Mouse (Mus musculus) ovary, postnatal 14 days (tissue): ENCODE results near the gene Srsf3.
"Not testable (repeated sequence)": the region's sequence is repeated elsewhere in the genome, so short reads cannot be mapped to it uniquely, and the experiment has no call there.

Source experiments
- DNase-seq: peaks from one replicate; pipeline ENCODE4 v3.0.0; 2022; ENCODE audit warnings: low spot score

Gene Srsf3

GRCm38 (mm10) chr17:29032274-29033069 lies at the start of gene Srsf3:
Gene Srsf3 (plus strand): TSS chr17:29032628.
- DNase-seq = peak; percentile 98

GRCm38 (mm10) chr17:28984724-28985420 lies 47.6 kb upstream of the Srsf3 start:
- no peak for DNase-seq

- no peak for DNase-seq
Measured at GRCm38 (mm10) chr17:28986833-28987232, 45.6 kb upstream of the Srsf3 start.

GRCm38 (mm10) chr17:28987713-28988112 lies 44.7 kb upstream of the Srsf3 start:
- no peak for DNase-seq

- no peak for DNase-seq
Measured at GRCm38 (mm10) chr17:28988291-28988690, 44.1 kb upstream of the Srsf3 start.

GRCm38 (mm10) chr17:28988996-28989395 lies 43.4 kb upstream of the Srsf3 start:
- no peak for DNase-seq

- DNase-seq = no peak
Measured at GRCm38 (mm10) chr17:28990060-28990459, 42.4 kb upstream of the Srsf3 start.

- DNase-seq = no peak
Measured at GRCm38 (mm10) chr17:28991286-28991685, 41.1 kb upstream of the Srsf3 start.

- DNase-seq = no peak
Measured at GRCm38 (mm10) chr17:28992105-28992504, 40.3 kb upstream of the Srsf3 start.

GRCm38 (mm10) chr17:28993004-28993403 lies 39.4 kb upstream of the Srsf3 start:
- DNase-seq = not testable (repeated sequence)

- DNase-seq = no peak
Measured at GRCm38 (mm10) chr17:28994615-28995014, 37.8 kb upstream of the Srsf3 start.

GRCm38 (mm10) chr17:29000465-29000864 lies 32.0 kb upstream of the Srsf3 start:
- DNase-seq = no peak

GRCm38 (mm10) chr17:29003740-29004139 lies 28.7 kb upstream of the Srsf3 start:
- DNase-seq = no peak

- DNase-seq = no peak
Measured at GRCm38 (mm10) chr17:29005002-29005401, 27.4 kb upstream of the Srsf3 start.

GRCm38 (mm10) chr17:29006812-29007211 lies 25.6 kb upstream of the Srsf3 start:
- DNase-seq = no peak

GRCm38 (mm10) chr17:29007243-29007640 lies 25.2 kb upstream of the Srsf3 start:
- no peak for DNase-seq

GRCm38 (mm10) chr17:29007641-29008325 lies 24.6 kb upstream of the Srsf3 start, which contains the start of gene Stk38:
Gene Stk38 (minus strand): TSS chr17:29007995.
- peak; percentile 93 for DNase-seq

- no peak for DNase-seq
Measured at GRCm38 (mm10) chr17:29008326-29008650, 24.1 kb upstream of the Srsf3 start.

- DNase-seq = no peak
Measured at GRCm38 (mm10) chr17:29009181-29009580, 23.2 kb upstream of the Srsf3 start.

- DNase-seq = no peak
Measured at GRCm38 (mm10) chr17:29014235-29014634, 18.2 kb upstream of the Srsf3 start.

- no peak for DNase-seq
Measured at GRCm38 (mm10) chr17:29015638-29016037, 16.8 kb upstream of the Srsf3 start.

GRCm38 (mm10) chr17:29016705-29017104 lies 15.7 kb upstream of the Srsf3 start:
- no peak for DNase-seq
